Mouse (Mus musculus) ES-Bruce4 (cell line): ENCODE data around the gene Tmem50b.

Source experiments
- CTCF ChIP-seq: IDR thresholded peaks from one replicate; pipeline ENCODE4 v1.8.1; 2011; ENCODE audit warnings: low read depth, low read length
- POLR2A ChIP-seq: IDR thresholded peaks from one replicate; pipeline ENCODE4 v1.8.1; 2011; ENCODE audit warnings: low read length; ENCODE audit not compliant: insufficient read depth

DNA sequence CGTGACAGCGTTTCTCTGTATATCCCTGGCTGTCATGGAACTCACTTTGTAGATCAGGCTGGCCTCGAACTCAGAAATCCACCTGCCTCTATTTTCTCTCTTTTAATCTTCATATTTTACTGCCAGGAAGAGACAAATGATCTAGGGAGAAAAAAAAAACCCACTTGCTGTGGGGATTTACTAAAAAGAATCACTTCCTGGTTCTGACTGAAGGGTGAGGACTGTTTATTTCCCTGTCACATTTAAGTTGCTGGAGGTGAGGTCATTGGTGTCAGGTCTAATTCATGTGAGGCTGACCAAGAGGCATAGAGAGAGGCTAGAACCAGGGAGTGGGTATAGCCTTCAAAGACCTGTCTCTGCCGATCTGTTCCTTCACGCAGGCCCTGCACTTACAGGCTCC, 48.0 kb downstream of the Tmem50b start:
- TF ChIP-seq POLR2A (no peak), CTCF (no peak)
